Mouse (Mus musculus) forebrain, postnatal 0 days (tissue): ENCODE measurements at regions not wholly inside any gene's neighbourhood (a gene's known extent, or its start where the extent isn't known, plus 50 kb on each side); places are given as distances from the start of the nearest gene placed in this dataset.

ENCODE experiments used
- ATAC-seq: fragments of 200-750 bp; cut with Nextera tagmentation; 2 replicates; pipeline ENCODE4 v1.8.0; 2017; ENCODE audit warnings: mild to moderate bottlenecking, moderate library complexity
- DNase-seq: peaks from one replicate; pipeline ENCODE4 v3.0.0-alpha.2; 2015
- H3K27ac ChIP-seq: fragments of 300-500 bp; sonication (generic); 2 replicates; pipeline ENCODE4 v1.5.1; 2014; ENCODE audit warnings: low read depth, mild to moderate bottlenecking, antibody characterized with exemption, low read length, moderate library complexity, mixed read lengths
- H3K27me3 ChIP-seq: fragments of 300-500 bp; sonication (generic); 2 replicates; pipeline ENCODE4 v1.6.1; 2014; ENCODE audit warnings: mild to moderate bottlenecking, low read length, mixed read lengths; ENCODE audit not compliant: insufficient read depth
- H3K36me3 ChIP-seq: fragments of 300-500 bp; sonication (generic); 2 replicates; pipeline ENCODE4 v1.6.1; 2014; ENCODE audit warnings: mild to moderate bottlenecking, moderate library complexity; ENCODE audit not compliant: insufficient read depth
- H3K4me1 ChIP-seq: fragments of 300-500 bp; sonication (generic); 2 replicates; pipeline ENCODE4 v1.6.1; 2014; ENCODE audit warnings: antibody characterized with exemption; ENCODE audit not compliant: insufficient read depth
- H3K4me2 ChIP-seq: fragments of 300-500 bp; sonication (generic); 2 replicates; pipeline ENCODE4 v1.6.1; 2014; ENCODE audit warnings: low read depth, mild to moderate bottlenecking, moderate library complexity
- H3K4me3 ChIP-seq: fragments of 300-500 bp; sonication (generic); 2 replicates; pipeline ENCODE4 v1.5.1; 2014; ENCODE audit warnings: low read depth, low read length, mixed read lengths
- H3K9ac ChIP-seq: fragments of 300-500 bp; sonication (generic); 2 replicates; pipeline ENCODE4 v1.6.1; 2014; ENCODE audit warnings: mild to moderate bottlenecking
- H3K9me3 ChIP-seq: fragments of 300-500 bp; sonication (generic); 2 replicates; pipeline ENCODE4 v1.6.1; 2016; ENCODE audit warnings: low read length
- CTCF ChIP-seq: sonication (generic); IDR thresholded peaks from 2 replicates; pipeline ENCODE4 v1.5.1; 2016; ENCODE audit warnings: antibody characterized with exemption, control low read depth, low read depth
- WGBS: fragments of 180-500 bp; shearing (Covaris S2); extraction: QIAGEN DNeasy Blood & Tissue Kit; methylation state at CpG from one replicate; pipeline ENCODE4 v1.1.7; 2014; 5-methylcytosine and 5-hydroxymethylcytosine counted together

DNA sequence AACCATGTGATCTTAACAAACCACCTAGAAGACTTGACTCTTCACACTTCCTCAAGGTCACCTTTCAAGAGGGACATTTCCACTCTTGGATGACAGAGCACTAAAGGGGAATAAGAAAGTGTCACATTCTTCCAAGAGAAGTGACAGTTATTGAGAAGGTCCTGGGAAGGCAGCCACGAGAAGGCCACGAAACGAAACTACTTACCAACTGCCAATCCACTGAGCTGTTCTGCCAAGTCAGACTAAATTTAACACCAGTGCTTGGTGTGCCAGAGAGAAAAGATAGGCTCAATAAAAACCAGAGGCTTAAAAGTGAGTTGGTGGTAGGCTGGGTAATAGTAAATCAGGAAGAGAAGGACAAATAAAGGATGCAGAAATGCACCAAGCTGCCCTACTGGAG, 507.4 kb upstream of the Nrsn1 start:
- Histone ChIP-seq H3K36me3 (no peaks in the 10 kb centered on the region), H3K27me3 (no peaks in the 10 kb centered on the region), H3K9ac (no peak overlapping the region), H3K4me1 (no peaks in the 10 kb centered on the region), H3K4me3 (no peak overlapping the region), H3K9me3 (no peaks in the 10 kb centered on the region), H3K4me2 (no peak overlapping the region), H3K27ac (no peak overlapping the region)
- no peak for TF ChIP-seq CTCF
- DNase-seq (peak; percentile 57), ATAC-seq (peak; percentile 75)
- WGBS, result 56% methylated on average over 3 of the region's 3 CpGs

GRCm38 (mm10) chr13:25774586-25775182, 504.4 kb upstream of the Nrsn1 start:
- TF ChIP-seq CTCF, result no peak
- no peak overlapping the region for H3K27ac ChIP-seq
- no peaks in the 10 kb centered on the region for H3K9me3 ChIP-seq
- H3K36me3 ChIP-seq, result no peaks in the 10 kb centered on the region
- H3K9ac ChIP-seq, result no peak overlapping the region
- H3K4me3 ChIP-seq, result no peak overlapping the region
- no peaks in the 10 kb centered on the region for H3K4me1 ChIP-seq
- H3K4me2 ChIP-seq, result no peak overlapping the region
- DNase-seq (no peak), ATAC-seq (no peak)
- no peaks in the 10 kb centered on the region for H3K27me3 ChIP-seq
- WGBS, result 64% methylated on average over 2 of the region's 2 CpGs

- no peaks in the 10 kb centered on the region for H3K27me3 ChIP-seq
- ATAC-seq, result no peak
- DNase-seq, result no peak
- no peak for TF ChIP-seq CTCF
- H3K9ac ChIP-seq, result no peak overlapping the region
- H3K4me3 ChIP-seq, result no peak overlapping the region
- no peak overlapping the region for H3K4me2 ChIP-seq
- no peak overlapping the region for H3K27ac ChIP-seq
- no peaks in the 10 kb centered on the region for H3K9me3 ChIP-seq
- no peaks in the 10 kb centered on the region for H3K4me1 ChIP-seq
- no peaks in the 10 kb centered on the region for H3K36me3 ChIP-seq
These were observed 484.3 kb upstream of the Nrsn1 start for GRCm38 (mm10) chr13:25754515-25755105.

GRCm38 (mm10) chr13:25751409-25751777, 481.1 kb upstream of the Nrsn1 start:
- H3K4me2 ChIP-seq, result no peak overlapping the region

GRCm38 (mm10) chr13:25750460-25751408, 480.4 kb upstream of the Nrsn1 start:
- TF ChIP-seq CTCF, result no peak
- peak; percentile 41 for DNase-seq
- no peak overlapping the region for H3K4me3 ChIP-seq
- no peaks in the 10 kb centered on the region for H3K27me3 ChIP-seq
- no peaks in the 10 kb centered on the region for H3K36me3 ChIP-seq
- H3K9ac ChIP-seq, result no peak overlapping the region
- ATAC-seq, result peak; percentile 89
- H3K9me3 ChIP-seq, result no peaks in the 10 kb centered on the region
- 0 out of 2 replicates have a peak overlapping the region, but pooled peaks have one; percentile 22 for H3K27ac ChIP-seq
- no peaks in the 10 kb centered on the region for H3K4me1 ChIP-seq
- H3K4me2 ChIP-seq, result no peak overlapping the region
- WGBS, result 6% methylated on average over 8 of the region's 8 CpGs

More at GRCm38 (mm10) chr13:25751409-25751777, 481.1 kb upstream of the Nrsn1 start:
- Histone ChIP-seq H3K4me1 (no peaks in the 10 kb centered on the region), H3K27ac (0 out of 2 replicates have a peak overlapping the region, but pooled peaks have one; percentile 21), H3K9me3 (no peaks in the 10 kb centered on the region), H3K4me3 (no peak overlapping the region), H3K9ac (no peak overlapping the region), H3K27me3 (no peaks in the 10 kb centered on the region), H3K36me3 (no peaks in the 10 kb centered on the region)
- 11% methylated on average over 4 of the region's 4 CpGs for WGBS
- peak; percentile 18 for DNase-seq
- no peak for TF ChIP-seq CTCF
- ATAC-seq, result peak; percentile 35

GRCm38 (mm10) chr13:25738601-25739000, 468.3 kb upstream of the Nrsn1 start:
- H3K9me3 ChIP-seq, result no peaks in the 10 kb centered on the region
- ATAC-seq (peak; percentile 34; the same call in 1 of the 2 replicates), DNase-seq (peak; percentile 28)
- H3K4me2 ChIP-seq, result no peak overlapping the region
- H3K27me3 ChIP-seq, result no peaks in the 10 kb centered on the region
- H3K27ac ChIP-seq, result no peak overlapping the region
- H3K36me3 ChIP-seq, result no peaks in the 10 kb centered on the region
- WGBS, result 9% methylated on average over 2 of the region's 2 CpGs
- TF ChIP-seq CTCF, result no peak
- H3K4me1 ChIP-seq, result no peaks in the 10 kb centered on the region
- no peak overlapping the region for H3K4me3 ChIP-seq
- no peak overlapping the region for H3K9ac ChIP-seq
